Mouse (Mus musculus): Measurements from ENCODE around the gene Car1. TPM values are rescaled to one million over a fixed set of nuclear protein-coding genes. Genes with fewer than 3 reads are reported as not detected.
"Not testable (repeated sequence)": the region's sequence is repeated elsewhere in the genome, so short reads cannot be mapped to it uniquely, and the experiment has no call there.

Gene Car1
- not detected for total RNA-seq (2021)

GRCm38 (mm10) chr3:14808211-14808610 is at the start of gene Car1:
Car1 (minus strand) TSS chr3:14808368.
- intact Hi-C loops (cut with DNase I): no loop called here
- DNase-seq: no peak

GRCm38 (mm10) chr3:14857874-14858273 is 49.7 kb upstream of the Car1 start:
- no peak for DNase-seq
- intact Hi-C loops (cut with DNase I): no loop called here

GRCm38 (mm10) chr3:14854446-14854845 is 46.3 kb upstream of the Car1 start:
- intact Hi-C loops (cut with DNase I): no loop called here
- DNase-seq: no peak

GRCm38 (mm10) chr3:14853966-14854365 is 45.8 kb upstream of the Car1 start:
- intact Hi-C loops (cut with DNase I): no loop called here

GRCm38 (mm10) chr3:14848587-14849254 is 40.6 kb upstream of the Car1 start:
- DNase-seq: no peak
- intact Hi-C loops (cut with DNase I): no loop called here

More at GRCm38 (mm10) chr3:14853966-14854365, 45.8 kb upstream of the Car1 start:
- no peak for DNase-seq

- intact Hi-C loops (cut with DNase I): no loop called here
- no peak for DNase-seq
Observed at GRCm38 (mm10) chr3:14839466-14840118, 31.4 kb upstream of the Car1 start.

- DNase-seq: no peak
- intact Hi-C loops (cut with DNase I): no loop called here
Observed at GRCm38 (mm10) chr3:14838936-14839335, 30.8 kb upstream of the Car1 start.

GRCm38 (mm10) chr3:14832766-14833165 is 24.6 kb upstream of the Car1 start:
- no peak for DNase-seq

GRCm38 (mm10) chr3:14831219-14831835 is 23.2 kb upstream of the Car1 start:
- intact Hi-C loops (cut with DNase I): no loop called here
- peak; percentile 2 for DNase-seq

More at GRCm38 (mm10) chr3:14832766-14833165, 24.6 kb upstream of the Car1 start:
- intact Hi-C loops (cut with DNase I): no loop called here

GRCm38 (mm10) chr3:14828896-14829295 is 20.7 kb upstream of the Car1 start:
- DNase-seq: no peak
- intact Hi-C loops (cut with DNase I): no loop called here

GRCm38 (mm10) chr3:14819844-14820504 is 11.8 kb upstream of the Car1 start:
- intact Hi-C loops (cut with DNase I): no loop called here
- no peak for DNase-seq

- intact Hi-C loops (cut with DNase I); DNase-seq: not testable (repeated sequence)
Observed at GRCm38 (mm10) chr3:14815396-14815795, 7.2 kb upstream of the Car1 start.

- intact Hi-C loops (cut with DNase I): no loop called here
- DNase-seq: no peak
Observed at GRCm38 (mm10) chr3:14806702-14807101, 1.5 kb downstream of the Car1 start.

- DNase-seq: no peak
- intact Hi-C loops (cut with DNase I): no loop called here
Observed at GRCm38 (mm10) chr3:14805962-14806361, 2.2 kb downstream of the Car1 start.

GRCm38 (mm10) chr3:14804906-14805305 is 3.3 kb downstream of the Car1 start:
- no peak for DNase-seq
- intact Hi-C loops (cut with DNase I): no loop called here

GRCm38 (mm10) chr3:14797069-14797468 is 11.1 kb downstream of the Car1 start:
- intact Hi-C loops (cut with DNase I): no loop called here
- DNase-seq: no peak

GRCm38 (mm10) chr3:14795292-14796020 is 12.7 kb downstream of the Car1 start:
- DNase-seq: no peak
- intact Hi-C loops (cut with DNase I): no loop called here

GRCm38 (mm10) chr3:14792032-14792431 is 16.1 kb downstream of the Car1 start:
- intact Hi-C loops (cut with DNase I): no loop called here

GRCm38 (mm10) chr3:14787607-14788006 is 20.6 kb downstream of the Car1 start:
- no peak for DNase-seq
- intact Hi-C loops (cut with DNase I): no loop called here

More at GRCm38 (mm10) chr3:14792032-14792431, 16.1 kb downstream of the Car1 start:
- DNase-seq: no peak

- no peak for DNase-seq
- intact Hi-C loops (cut with DNase I): no loop called here
Observed at GRCm38 (mm10) chr3:14787136-14787535, 21.0 kb downstream of the Car1 start.

Measured in left cerebral cortex, postnatal 4 days (tissue).